Mouse (Mus musculus): ENCODE measurements around the gene Src.
A peak's percentile ranks its signal among the peaks of the same experiment; 100 is the strongest.

Src gene

DNA sequence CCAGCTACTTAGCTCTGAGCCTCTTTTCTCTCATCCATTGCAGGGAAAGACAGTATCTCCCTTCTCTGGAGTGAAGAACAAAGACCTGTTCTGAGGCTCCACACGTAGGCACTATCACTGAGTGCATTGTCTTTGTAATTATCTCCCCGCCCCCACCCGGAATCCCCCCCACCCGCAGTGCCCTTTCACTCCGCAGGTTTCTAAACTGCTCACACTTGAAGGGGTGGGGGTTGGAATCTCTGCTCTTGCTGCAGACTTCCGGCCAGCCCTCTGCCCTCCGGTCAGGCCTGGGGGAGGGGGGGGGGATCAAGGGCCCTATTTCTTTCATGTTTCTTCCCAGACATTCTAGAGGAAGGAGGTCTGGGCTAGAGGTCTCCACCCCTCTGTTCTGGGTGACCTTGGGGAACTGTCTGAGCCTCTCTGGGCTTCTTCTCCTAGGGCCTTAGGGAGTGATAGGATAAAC lies 396 bp downstream of the Src start:
- no peak for DNase-seq

DNA sequence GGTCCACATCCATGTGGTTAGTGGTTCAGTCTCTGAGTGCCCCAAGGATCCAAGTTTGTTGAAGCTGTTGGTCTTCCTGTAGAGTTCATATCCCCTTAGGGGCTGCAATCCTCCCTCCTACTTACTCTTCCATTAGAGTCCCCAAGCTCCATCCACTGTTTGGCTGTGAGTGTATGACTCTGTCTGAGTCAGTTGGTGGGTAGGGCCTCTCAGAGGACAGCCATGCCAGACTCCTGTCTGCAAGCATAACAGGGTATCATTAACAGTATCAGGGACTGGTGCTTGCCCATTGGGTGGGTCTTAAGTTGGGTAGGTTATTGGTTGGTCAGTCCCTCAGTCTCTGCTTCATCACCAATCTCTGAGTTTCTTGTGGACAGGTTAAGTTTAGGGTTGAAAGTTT lies 1.3 kb downstream of the Src start:
- DNase-seq: no peak

DNA sequence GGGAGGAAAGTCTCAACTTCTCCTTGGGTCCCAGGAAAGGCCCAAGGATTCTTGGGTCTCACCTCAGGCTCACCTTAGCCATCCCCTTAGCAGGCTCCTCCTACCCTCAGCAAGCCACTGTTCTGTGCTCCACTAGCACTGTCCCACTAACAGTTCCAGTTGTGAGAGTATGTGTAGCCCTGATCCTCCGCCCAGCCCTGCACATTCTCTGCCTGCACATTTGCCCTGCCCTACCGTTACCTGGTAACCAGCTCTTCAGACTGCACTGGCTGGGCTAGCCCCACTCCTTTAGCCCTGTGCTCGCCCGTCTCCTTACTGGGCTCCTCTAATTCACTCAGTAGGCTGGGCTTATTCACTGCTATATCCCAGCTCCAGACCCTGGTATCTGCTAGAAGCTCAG lies 2.2 kb downstream of the Src start:
- no peak for DNase-seq

DNA sequence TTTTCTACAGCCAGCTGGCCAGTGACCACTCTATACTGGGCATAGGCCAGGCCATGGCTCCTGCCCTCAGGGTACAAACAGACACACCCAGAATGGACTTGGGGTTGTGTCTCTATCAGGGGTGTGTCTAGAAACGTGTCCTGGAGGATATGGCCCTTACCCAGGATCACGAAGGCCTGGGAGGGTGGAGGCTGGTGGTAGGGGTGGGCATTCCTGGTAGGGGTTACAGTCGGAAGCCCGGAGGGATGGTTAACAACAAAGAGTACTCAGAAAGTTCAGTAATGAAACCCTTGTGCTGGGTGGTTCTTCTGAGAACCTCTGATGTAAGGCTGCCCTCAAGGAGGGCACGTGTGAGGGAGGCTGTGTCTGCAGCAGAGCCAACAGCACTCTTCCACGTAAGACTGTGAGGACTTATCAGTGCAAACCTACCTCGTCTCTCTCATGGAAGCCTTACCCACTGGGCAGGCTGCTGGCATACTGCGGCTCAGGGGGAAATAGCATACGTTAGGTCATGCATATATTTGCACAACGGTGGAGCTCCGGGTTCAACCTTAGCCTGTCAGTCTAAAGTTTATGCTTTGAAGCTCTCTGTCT lies 3.9 kb downstream of the Src start:
- DNase-seq: no peak

DNA sequence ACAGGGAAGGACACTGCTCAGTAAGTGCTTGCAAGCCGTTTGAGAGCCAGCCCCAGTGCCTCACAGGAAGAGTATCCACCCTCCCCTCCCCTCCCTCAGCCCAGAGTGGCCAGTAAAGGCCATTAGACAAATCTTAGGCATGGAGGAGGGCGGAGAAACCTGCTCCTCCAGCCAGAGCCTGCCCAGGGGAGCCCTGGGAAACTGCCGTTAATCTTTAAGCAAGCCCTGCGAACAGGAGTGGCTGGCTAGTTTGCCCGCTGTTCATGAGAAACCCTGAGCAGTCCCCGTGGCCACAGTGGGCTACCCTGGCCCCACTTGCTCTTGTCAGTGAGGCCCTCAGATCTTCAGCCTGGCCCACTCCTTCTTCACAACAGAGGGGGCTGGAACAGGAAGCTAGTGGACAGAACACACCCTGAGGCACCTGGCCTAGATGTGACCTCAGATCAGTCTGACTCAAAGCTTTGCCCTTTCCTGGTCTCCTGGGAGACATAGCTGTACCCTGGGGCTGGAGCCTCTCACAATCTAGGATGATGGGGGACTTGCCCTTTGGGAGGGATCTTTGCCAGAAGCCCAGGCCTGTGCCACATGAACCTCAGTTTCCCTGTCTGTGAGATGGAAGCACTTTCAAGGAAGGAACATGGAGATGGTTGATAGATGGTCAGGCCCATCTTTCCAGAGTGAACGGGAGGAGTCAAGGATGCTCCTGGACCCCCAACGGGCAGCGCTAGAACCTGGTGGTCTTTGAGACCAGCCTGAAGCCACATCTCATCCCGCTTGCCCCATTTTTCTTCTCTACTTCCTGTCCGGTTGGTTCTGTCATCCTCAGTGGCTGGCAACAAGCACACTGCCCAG lies 4.8 kb downstream of the Src start:
- DNase-seq: peak; percentile 88 to 90

DNA sequence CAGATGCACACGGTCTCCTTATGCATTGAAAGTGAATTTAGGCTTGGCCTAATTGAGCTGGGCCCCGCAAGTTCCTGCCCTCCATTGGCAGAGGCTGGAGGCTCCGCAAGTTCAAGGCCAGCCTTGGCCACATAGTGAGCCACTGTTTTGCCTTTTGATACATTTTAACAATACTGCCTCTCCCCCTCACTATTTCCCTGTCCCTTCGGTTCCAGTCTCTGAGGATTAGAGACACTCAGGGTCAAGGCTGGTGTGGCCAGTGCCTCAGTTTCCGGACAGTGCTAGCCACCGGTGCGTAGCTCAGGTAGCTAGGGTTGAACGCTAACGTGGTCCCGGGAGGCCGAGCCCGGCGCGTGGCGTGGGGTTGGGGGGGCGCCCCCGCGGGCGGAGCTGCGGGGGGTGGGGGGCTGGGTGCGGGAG lies 5.5 kb downstream of the Src start:
- peak in 1 of 2 experiments; percentile 14 for DNase-seq

DNA sequence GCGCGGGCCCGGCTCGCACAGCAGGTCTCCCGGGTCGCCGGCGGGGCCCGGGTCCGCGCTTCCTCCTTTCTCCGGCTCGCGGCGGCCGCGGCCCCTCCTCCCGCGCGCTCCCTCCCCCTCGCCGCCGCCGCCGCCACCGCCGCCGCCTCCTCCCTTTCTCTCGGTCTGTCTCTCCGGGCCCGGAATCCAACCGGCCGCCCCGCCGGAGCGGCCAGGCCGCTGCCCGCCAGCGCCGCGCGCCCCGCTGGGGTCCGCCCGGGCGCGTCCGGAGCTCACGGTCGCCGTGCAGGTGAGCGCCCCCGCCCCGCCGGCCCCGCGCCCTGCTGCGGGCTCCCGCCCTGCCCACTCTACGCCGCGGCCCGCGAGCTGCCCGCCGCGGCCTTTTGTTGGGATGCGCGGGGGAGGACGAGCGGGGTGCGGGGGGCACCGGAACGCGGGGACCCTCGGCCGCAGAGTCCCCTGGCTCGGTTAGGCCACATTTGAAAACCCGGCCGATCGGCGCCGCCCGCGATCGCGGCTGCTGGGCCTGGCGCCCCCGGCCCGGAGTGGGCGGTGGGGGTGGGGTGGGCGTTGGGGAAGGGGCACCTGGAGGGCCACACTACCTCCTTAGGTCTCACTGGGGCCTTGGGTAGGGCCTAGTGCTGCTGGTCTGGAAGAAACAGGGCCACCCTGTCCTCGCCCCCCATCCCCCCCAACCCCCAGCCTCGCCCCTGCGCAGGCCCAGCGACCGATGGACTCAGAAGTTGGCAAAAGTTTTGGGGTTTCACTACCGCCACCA lies 6.1 kb downstream of the Src start:
- peak in 1 of 2 experiments; percentile 42 for DNase-seq

DNA sequence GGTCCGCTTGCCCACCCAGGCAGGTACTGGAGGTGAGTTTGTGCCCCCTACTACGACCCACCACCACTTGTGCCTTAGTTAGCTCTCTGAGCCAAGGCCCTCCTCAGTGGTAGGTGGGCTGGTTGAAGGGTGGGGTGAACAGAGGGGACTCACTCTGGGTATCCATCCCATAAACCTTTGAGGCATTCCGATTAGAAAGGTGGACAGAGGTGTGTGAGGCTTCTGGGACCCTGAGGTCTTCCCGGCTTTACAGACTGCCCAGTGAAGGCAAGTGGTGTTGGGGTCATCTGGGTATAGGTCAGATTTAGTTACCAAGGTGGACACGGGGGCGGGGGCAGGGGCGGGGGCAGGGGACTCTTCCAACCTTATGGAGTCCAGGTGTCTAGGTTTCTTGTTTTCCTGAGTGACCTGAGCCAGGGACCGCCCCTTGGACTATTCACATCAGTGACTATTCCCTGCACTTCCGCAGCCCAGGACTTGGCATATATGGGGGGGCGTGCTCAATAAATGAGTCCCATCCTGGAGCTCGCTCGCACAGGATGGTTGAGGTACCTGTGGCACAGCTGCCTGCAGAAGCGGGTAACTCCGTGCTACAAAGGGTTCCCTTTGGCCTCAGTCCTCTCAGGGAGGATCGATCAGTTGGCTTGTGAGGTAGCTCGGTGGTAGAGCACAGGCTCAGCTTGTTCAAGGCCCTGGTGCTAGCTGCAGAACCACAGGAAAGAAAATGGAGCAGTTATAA lies 6.8 kb downstream of the Src start:
- DNase-seq: peak in 1 of 2 experiments; percentile 46

DNA sequence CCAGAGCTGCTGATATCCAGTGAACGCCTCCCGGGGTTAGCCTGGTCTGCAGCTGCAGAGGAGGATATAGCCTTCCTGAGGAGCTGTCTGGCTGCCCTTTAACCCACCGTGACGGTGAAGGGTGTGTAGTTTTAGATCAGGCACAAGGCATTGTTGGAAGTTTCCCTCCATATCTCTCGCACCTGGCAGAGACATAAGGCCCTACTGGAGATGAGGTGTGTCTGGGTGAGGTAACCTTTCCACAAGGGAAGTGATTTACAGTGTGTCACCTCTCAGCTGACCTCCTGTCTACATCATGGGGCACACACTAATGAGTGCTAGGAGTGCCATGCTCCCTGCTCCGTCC lies 7.4 kb downstream of the Src start:
- no peak for DNase-seq

DNA sequence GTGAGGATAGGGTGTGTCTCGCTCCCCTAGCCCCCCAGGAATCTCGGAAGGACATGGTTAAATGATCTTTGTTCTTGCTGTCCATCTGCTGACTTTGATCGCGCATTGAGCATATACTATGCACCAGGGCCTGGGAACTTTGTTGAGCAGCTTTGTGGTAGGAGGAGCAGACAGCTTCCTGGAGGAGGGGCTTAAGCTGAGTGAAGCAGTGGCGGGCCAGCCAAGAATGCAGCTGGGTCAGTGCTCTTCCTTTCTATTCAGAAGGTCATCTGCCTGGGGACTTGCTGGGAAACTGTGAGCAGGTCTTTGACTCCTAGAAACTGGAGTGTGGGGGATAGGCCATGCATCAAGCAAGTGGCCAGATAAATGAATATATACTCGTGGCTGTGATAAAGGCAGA lies 7.9 kb downstream of the Src start:
- DNase-seq: peak; percentile 48 to 64

DNA sequence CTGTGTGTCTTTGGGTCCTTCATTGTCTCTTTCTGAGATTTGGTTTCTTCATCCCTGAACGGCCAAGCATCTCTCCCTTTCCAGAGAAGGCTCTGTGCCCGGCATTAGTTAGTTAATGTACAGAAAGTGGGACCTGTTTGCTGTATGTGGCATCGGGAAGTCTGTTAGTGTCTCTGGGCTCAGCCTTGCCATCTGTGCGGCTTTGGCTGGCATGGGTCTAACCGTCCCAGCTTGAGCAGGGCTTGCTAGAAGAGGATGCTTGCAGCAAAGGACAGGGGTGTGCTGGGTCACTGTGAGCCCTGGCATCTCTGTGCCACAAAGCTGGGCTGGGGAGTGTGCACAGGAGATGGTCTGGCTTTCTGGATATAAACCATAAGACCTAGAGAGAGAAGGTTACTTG lies 8.9 kb downstream of the Src start:
- DNase-seq: no peak

DNA sequence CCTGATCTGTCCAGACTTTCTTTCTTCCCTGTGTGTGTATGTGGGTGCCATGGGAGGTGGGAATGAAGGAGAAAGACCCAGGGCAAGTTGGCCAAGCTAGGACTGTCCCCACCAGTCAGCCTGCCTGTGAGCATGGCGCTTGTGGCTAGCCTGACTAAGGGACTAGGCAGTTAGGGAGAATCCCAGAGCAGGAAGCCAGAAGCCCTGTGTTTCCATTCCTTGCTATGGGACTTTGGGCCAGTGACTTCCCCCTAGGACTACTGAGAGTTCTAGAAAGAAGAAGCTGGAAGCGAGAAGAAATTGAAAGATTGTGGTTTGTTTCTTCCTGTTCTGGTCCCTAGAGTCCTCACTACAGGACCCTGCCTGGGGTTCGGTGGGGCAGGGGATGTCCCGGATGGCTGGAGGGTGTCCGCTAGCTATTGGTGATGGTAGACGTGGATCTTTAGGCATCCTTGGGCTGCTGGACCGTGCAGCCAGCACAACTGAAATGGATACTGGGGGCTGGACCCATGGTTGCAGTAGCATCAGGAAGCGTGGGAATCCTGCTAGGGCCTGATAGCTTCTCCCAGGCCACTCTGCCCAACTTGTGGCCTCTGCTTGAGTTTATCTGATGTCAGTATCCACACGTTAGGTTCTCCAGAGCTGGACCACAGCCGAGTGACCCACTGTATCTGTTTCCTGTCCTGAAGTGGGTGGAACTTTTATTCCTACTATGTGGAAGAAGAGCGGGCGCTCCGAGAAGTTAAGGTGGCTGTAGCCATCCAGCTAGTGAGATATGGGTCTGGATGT lies 10.3 kb downstream of the Src start:
- no peak for DNase-seq

DNA sequence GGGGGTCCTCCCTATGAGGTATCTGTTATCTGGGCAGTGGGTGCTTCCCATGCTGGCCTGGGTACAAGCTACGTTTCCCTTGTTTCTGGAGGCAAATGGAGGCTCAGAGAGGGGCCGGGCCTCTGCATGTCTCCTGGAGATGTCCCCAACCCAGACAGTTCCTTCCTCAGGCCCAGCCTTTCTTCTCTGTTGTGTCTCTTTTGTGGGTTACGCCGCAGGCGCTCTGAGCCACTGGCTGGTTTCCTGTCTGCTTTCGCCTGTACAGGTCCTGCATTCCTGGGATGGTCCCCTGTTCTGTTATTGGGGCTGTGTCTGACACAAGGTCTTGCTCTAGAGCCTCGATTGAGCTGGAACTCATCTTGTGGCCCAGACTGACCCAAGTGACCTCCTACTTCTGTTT lies 11.5 kb downstream of the Src start:
- DNase-seq: no peak

DNA sequence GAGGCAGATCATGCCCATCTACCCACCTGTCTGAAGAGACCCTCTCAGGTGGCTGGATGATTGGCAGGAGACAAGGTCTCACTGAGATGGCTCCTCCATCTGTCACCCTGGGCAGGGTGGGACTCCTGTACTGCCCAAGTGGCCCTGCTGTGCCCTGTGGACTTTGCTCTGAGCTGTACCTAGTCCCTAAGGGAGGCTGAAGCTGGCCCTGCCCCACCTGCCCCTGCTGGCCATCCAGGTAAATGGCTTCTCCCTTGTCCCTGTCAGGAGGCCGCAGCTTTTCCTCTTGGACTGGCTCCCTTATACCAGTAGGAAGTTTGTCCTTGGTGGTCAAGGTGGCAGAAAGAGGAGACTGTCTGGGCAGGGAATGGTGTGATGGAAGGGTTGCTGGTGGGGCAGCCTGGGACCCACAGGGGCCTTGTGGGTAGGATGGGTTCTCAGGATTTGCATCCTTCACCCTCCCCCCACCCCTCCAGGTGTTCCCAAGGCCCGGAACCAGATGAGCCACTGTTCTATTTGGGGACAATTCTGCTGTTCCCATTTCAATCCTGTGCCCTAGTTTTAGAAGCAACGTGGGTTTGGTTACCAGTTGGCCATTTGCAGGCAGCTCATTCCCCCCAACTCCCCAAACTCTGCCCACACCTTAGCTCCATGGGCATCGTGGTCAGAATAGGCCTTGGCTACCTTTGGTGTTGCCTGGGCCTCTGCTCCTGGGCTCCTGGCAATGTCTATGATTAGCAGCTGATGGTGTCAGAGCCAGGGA lies 12.6 kb downstream of the Src start:
- peak in 1 of 2 experiments; percentile 36 for DNase-seq

DNA sequence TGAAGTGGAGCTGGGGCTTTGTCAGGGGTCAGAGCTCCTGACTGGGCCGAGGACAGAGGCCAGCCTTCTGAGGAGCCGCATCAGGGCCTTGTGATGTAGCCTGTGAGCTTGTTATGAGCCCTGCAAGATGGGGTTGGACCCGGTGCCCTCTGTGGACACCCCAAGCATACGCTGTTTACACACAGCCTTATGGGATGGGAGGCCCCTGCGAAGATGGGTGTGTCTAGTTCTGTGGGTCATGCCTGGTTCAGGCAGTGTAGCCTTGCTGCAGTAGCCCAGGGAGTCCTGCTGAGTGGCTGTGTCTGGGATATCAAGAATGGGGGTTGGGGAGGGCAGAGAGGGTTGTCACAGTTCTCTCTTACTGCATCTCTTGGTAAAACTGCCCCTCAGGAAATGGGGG lies 13.7 kb downstream of the Src start:
- DNase-seq: no peak

DNA sequence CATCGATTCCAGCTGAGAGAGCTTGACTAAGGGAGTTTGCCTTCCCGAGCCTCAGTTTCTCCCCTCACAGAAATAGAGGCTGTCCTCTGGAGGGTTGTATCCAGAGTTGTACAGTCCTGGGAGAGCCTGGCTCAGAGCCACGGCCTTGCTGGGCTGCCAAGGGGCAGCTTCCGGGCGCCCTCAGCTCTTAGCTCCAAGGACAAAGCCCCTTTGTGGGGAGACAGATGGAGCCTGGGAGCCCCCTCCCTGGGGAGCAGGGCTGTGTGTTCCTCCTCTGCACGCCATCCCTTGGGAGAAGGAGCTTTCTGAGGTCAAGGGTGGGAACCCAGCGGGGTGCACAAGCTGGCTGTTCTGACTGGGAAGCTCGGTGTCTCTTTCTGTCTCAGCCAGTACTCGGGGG lies 14.2 kb downstream of the Src start:
- no peak for DNase-seq

DNA sequence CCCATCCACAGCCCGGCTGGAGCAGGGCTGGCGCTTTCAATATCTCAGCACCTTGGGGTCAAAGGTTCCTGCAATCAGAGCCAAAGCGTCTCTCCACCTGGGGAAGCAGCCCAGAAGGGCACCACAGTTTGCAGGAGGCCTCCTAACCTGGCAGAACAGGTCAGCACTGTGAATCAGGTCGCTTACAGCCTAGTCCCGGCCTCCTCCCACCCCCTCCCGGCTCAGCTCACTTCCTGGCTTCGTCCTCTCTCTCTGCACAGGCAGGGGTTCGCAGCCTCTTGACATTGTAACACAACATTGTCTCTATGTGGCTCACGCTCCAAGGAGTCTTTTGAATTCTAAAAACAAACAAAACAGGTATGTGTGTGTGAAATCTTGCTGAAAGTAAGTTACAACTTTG lies 15.8 kb downstream of the Src start:
- peak; percentile 57 to 60 for DNase-seq

DNA sequence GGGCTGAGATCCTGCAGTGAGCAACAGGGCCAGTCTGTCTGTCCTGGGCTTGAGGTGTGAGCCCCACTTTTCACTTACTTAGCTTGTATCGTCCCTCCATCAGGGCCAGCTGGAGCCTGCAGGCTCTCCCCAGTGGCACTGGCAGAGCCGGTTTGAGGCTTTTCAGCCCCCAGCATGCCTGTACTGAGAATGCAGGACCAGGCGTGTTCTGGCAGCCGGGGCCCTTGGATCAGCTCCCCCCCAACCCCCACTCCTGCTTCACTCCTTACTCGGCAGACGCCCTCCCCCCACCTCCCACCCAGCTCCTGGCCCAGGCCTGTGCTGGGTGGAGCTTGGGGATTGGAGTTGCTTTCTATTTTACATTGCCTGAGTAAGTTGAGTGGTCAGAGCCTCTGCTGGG lies 16.3 kb downstream of the Src start:
- DNase-seq: no peak

DNA sequence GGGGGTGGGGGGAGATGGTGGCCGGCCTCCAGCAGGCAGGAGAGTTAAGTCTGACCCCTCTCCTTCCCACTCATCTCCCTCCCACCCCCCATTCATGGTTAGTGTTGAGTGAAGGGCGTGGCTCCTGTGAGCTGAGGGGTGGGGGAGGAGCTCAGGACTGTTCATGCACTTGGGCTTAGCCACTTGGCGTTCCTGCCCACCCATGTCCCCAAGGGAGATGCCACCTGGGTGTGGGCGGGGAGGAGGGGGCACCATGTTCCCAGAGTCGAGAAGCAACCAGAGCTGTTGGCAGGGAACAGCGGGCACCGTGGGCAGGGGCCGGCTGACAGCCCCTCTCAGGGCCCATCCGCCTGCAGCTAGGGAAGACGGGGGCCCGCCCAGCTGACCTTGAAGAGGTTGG lies 18.3 kb downstream of the Src start:
- no peak for DNase-seq

DNA sequence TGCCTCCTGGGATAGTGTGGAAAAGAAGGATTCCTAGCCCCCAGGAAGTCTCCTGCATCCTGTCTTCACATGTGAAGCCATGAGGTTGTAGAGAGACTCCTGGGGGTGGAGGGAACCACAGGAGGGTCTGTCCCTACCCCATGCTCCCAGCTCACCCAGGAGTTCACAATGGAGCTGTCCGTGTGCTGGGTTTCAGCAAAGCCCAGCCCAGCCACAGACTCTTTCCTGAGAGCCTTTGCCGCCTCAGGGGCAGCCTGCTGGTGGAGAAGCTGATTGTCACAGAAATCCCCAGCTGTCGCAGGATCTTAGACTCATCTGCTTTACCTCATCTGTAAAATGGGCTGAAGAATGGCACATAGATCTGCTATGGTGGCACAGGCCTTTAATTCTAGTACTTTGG lies 18.9 kb downstream of the Src start:
- DNase-seq: no peak

DNA sequence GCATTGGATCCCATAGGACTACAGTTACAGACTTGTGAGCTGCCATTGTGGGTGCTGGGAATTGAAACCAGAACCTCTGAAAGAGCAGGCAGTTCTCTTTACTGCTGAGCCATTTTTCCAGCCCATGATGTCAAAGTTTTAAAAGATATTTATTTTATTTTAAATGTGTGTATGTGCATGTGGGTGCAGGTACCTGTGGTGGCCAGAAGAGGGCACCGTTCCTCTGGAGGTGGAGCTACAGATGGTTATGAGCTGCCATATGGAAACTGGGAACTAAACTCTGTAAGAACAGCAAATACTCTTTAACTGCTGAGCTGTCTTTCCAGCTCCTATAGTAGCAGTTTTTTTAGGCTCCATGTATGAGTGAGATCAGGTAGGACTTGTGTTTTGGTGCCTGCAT lies 23.1 kb downstream of the Src start:
- no peak for DNase-seq
